Mouse (Mus musculus): ENCODE measurements around the gene Syne2. TPM values are rescaled to one million over a fixed set of nuclear protein-coding genes. Genes with fewer than 3 reads are reported as not detected.
A peak's percentile ranks its signal among the peaks of the same experiment; 100 is the strongest.

The Syne2 gene
- polyA plus RNA-seq, 1 experiment from 2014 or later: 68.4 TPM

- DNase-seq (no peak), ATAC-seq (ENCODE audit: insufficient read depth) (no peak)
- Histone ChIP-seq H3K27me3 (ENCODE audit: insufficient read depth, low read length) (no peaks in the 10 kb centered on the region), H3K4me2 (no peak overlapping the region), H3K9me3 (ENCODE audit: low read depth, low read length) (no peaks in the 10 kb centered on the region), H3K9ac (no peak overlapping the region), H3K36me3 (ENCODE audit: insufficient read depth) (peaks cover 39% of the 10 kb centered on the region), H3K4me1 (ENCODE audit: insufficient read depth) (0 out of 2 replicates have a peak, but pooled peaks cover 2% of the 10 kb centered on the region), H3K4me3 (ENCODE audit: low read depth, low read length) (no peak overlapping the region), H3K27ac (ENCODE audit: low read depth) (no peak overlapping the region)
- TF ChIP-seq CTCF (IDR thresholded peaks at IDR 0.05; ENCODE audit: low read depth): no peak
- WGBS: 68% methylated on average over 11 of the region's 11 CpGs
Measured at GRCm38 (mm10) chr12:76092789-76093466, 275.0 kb downstream of the Syne2 start.

- ATAC-seq (ENCODE audit: insufficient read depth): peak; percentile 38; the same call in 1 of the 2 replicates
- 79% methylated on average over 15 of the region's 15 CpGs for WGBS
Measured at GRCm38 (mm10) chr12:76093613-76094588, 276.0 kb downstream of the Syne2 start.

DNA sequence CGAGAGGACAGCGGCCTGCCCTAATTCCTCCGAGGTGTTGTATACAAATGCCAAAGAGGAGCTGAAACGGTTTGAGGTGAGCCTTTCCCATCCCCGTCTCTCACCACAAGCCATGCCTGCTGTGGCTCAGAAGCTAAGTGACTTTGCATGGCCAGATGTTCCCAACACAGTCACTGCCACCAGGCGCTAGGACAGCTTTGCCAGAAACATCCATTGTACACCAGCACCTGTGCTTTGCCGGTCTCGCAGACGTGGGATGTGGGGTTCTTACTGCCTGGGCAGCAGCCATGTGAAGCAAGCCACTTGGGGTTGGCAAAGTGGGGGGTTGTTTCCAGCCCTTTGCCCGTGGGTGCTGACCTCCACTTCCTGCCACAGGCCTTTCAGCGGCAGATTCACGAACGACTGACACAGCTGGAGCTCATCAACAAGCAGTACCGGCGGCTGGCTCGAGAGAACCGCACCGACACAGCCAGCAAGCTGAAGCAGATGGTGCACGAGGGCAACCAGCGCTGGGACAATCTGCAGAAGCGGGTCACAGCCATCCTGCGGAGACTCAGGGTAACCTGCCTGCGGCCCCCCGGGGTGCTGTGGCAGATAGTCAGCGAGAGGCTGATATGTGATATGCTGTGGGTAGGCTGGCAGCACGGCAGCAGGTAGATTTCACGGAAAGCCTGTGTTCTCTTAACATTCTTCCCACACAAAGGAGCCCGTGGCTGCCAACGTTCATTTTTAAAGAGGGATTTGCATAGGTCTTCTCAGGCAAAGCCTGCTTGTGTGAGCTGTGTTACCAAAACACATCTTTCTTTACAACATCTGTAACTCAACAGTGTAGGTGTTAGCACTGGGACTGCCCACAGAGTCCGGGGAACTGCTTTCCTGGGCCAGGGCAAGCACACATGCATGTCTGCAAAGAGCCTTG lies 277.4 kb downstream of the Syne2 start:
- WGBS: 37% methylated on average over 30 of the region's 30 CpGs
- H3K36me3 ChIP-seq (ENCODE audit: insufficient read depth): peaks cover 55% of the 10 kb centered on the region

More at GRCm38 (mm10) chr12:76093613-76094588, 276.0 kb downstream of the Syne2 start:
- Histone ChIP-seq H3K27me3 (ENCODE audit: insufficient read depth, low read length) (no peaks in the 10 kb centered on the region), H3K4me1 (ENCODE audit: insufficient read depth) (0 out of 2 replicates have a peak, but pooled peaks cover 2% of the 10 kb centered on the region), H3K9ac (no peak overlapping the region), H3K27ac (ENCODE audit: low read depth) (no peak overlapping the region), H3K4me3 (ENCODE audit: low read depth, low read length) (no peak overlapping the region), H3K4me2 (no peak overlapping the region), H3K9me3 (ENCODE audit: low read depth, low read length) (no peaks in the 10 kb centered on the region), H3K36me3 (ENCODE audit: insufficient read depth) (peaks cover 44% of the 10 kb centered on the region)
- no peak for DNase-seq
- no peak for TF ChIP-seq CTCF (IDR thresholded peaks at IDR 0.05; ENCODE audit: low read depth)

GRCm38 (mm10) chr12:76102621-76103020 lies 284.7 kb downstream of the Syne2 start:
- WGBS: 90% methylated on average over 12 of the region's 12 CpGs
- ATAC-seq (ENCODE audit: insufficient read depth): no peak
- H3K36me3 ChIP-seq (ENCODE audit: insufficient read depth): peaks cover 91% of the 10 kb centered on the region

More for the DNA sequence above, 277.4 kb downstream of the Syne2 start:
- TF ChIP-seq CTCF (IDR thresholded peaks at IDR 0.05; ENCODE audit: low read depth): no peak
- DNase-seq: peak; percentile 83
- H3K4me2 ChIP-seq: no peak overlapping the region; the same call in 1 of the 2 replicates
- H3K9me3 ChIP-seq (ENCODE audit: low read depth, low read length): no peaks in the 10 kb centered on the region
- no peaks in the 10 kb centered on the region for H3K27me3 ChIP-seq (ENCODE audit: insufficient read depth, low read length)
- ATAC-seq (ENCODE audit: insufficient read depth): peak; percentile 84
- H3K4me3 ChIP-seq (ENCODE audit: low read depth, low read length): no peak overlapping the region
- no peak overlapping the region for H3K9ac ChIP-seq
- H3K4me1 ChIP-seq (ENCODE audit: insufficient read depth): 0 out of 2 replicates have a peak, but pooled peaks cover 2% of the 10 kb centered on the region
- peak overlapping the region; percentile 12; the same call in 1 of the 2 replicates for H3K27ac ChIP-seq (ENCODE audit: low read depth)

GRCm38 (mm10) chr12:76104596-76105351 lies 286.8 kb downstream of the Syne2 start:
- Histone ChIP-seq H3K27ac (ENCODE audit: low read depth) (no peak overlapping the region), H3K4me3 (ENCODE audit: low read depth, low read length) (no peak overlapping the region), H3K4me2 (no peak overlapping the region), H3K36me3 (ENCODE audit: insufficient read depth) (peaks cover 88% of the 10 kb centered on the region), H3K9ac (no peak overlapping the region), H3K9me3 (ENCODE audit: low read depth, low read length) (no peaks in the 10 kb centered on the region), H3K4me1 (ENCODE audit: insufficient read depth) (no peaks in the 10 kb centered on the region), H3K27me3 (ENCODE audit: insufficient read depth, low read length) (no peaks in the 10 kb centered on the region)
- no peak for DNase-seq
- WGBS: 87% methylated on average over 20 of the region's 20 CpGs
- no peak for TF ChIP-seq CTCF (IDR thresholded peaks at IDR 0.05; ENCODE audit: low read depth)
- no peak for ATAC-seq (ENCODE audit: insufficient read depth)

More at GRCm38 (mm10) chr12:76102621-76103020, 284.7 kb downstream of the Syne2 start:
- TF ChIP-seq CTCF (IDR thresholded peaks at IDR 0.05; ENCODE audit: low read depth): no peak
- H3K27ac ChIP-seq (ENCODE audit: low read depth): no peak overlapping the region
- no peaks in the 10 kb centered on the region for H3K4me1 ChIP-seq (ENCODE audit: insufficient read depth)
- H3K9ac ChIP-seq: no peak overlapping the region
- H3K9me3 ChIP-seq (ENCODE audit: low read depth, low read length): no peaks in the 10 kb centered on the region
- DNase-seq: no peak
- H3K4me2 ChIP-seq: no peak overlapping the region
- H3K4me3 ChIP-seq (ENCODE audit: low read depth, low read length): no peak overlapping the region
- no peaks in the 10 kb centered on the region for H3K27me3 ChIP-seq (ENCODE audit: insufficient read depth, low read length)

All from lung, embryonic 14.5 days (tissue).